Mouse (Mus musculus): ENCODE results near the gene Nln. TPM values are rescaled to one million over a fixed set of nuclear protein-coding genes. Genes with fewer than 3 reads are reported as not detected.

The Nln gene
- total and polyA plus RNA-seq, 2 experiments: 9.8 to 33.9 TPM

GRCm38 (mm10) chr13:103985510-103986278 lies 123.7 kb downstream of the Nln start:
- 77% methylated on average over 20 of the region's 20 CpGs for WGBS
- TF ChIP-seq CTCF (IDR thresholded peaks at IDR 0.05; ENCODE audit: low read depth, low read length) (no peak), POLR2A (IDR thresholded peaks at IDR 0.05; ENCODE audit: extremely low read depth, insufficient read depth, low read length) (no peak)
- Histone ChIP-seq H3K4me1 (ENCODE audit: control insufficient read depth, insufficient read depth, low read length) (no peaks in the 10 kb centered on the region), H3K36me3 (ENCODE audit: control insufficient read depth, insufficient read depth, low read length) (no peaks in the 10 kb centered on the region), H3K27me3 (ENCODE audit: control insufficient read depth, insufficient read depth, low read length) (no peaks in the 10 kb centered on the region), H3K79me2 (ENCODE audit: control insufficient read depth, insufficient read depth, low read length) (no peaks in the 10 kb centered on the region), H3K4me3 (ENCODE audit: insufficient read depth, low read depth, low read length) (no peak overlapping the region), H3K9ac (ENCODE audit: low read depth, low read length) (no peak overlapping the region), H3K27ac (replicated peaks; ENCODE audit: insufficient read depth, low read depth, low read length) (no peak overlapping the region)
- DNase-seq (ENCODE audit: extremely low read depth, low read depth, low spot score): no peak

DNA sequence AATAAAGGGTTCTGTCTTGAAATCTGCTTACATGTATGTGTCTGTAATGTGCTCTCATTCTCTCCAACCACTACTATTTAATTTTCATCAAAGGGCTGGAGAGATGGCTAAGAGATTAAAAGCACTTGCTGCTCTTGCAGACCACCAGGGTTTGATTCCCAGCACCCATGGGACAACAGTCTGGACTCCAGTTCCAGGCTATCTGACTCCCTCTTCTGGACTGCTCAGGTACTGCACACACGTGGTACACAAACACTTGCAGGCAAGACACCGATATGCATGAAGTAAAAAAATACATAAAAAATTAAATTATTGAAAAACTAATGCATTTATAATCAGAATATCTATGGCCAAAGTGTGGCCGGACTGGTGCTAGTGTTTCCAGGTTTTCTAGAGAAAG lies 127.0 kb downstream of the Nln start:
- no peak for TF ChIP-seq POLR2A (IDR thresholded peaks at IDR 0.05; ENCODE audit: extremely low read depth, insufficient read depth, low read length)
- TF ChIP-seq CTCF (IDR thresholded peaks at IDR 0.05; ENCODE audit: low read depth, low read length): peak; percentile 20; the same call in 1 of the 2 replicates
- H3K9ac ChIP-seq (ENCODE audit: low read depth, low read length): no peak overlapping the region
- DNase-seq (ENCODE audit: extremely low read depth, low read depth, low spot score): no peak
- 98% methylated on average over 3 of the region's 3 CpGs for WGBS
- no peak overlapping the region for H3K4me3 ChIP-seq (ENCODE audit: insufficient read depth, low read depth, low read length)
- no peaks in the 10 kb centered on the region for H3K79me2 ChIP-seq (ENCODE audit: control insufficient read depth, insufficient read depth, low read length)
- H3K36me3 ChIP-seq (ENCODE audit: control insufficient read depth, insufficient read depth, low read length): no peaks in the 10 kb centered on the region
- H3K27ac ChIP-seq (replicated peaks; ENCODE audit: insufficient read depth, low read depth, low read length): no peak overlapping the region
- H3K4me1 ChIP-seq (ENCODE audit: control insufficient read depth, insufficient read depth, low read length): no peaks in the 10 kb centered on the region
- no peaks in the 10 kb centered on the region for H3K27me3 ChIP-seq (ENCODE audit: control insufficient read depth, insufficient read depth, low read length)

DNA sequence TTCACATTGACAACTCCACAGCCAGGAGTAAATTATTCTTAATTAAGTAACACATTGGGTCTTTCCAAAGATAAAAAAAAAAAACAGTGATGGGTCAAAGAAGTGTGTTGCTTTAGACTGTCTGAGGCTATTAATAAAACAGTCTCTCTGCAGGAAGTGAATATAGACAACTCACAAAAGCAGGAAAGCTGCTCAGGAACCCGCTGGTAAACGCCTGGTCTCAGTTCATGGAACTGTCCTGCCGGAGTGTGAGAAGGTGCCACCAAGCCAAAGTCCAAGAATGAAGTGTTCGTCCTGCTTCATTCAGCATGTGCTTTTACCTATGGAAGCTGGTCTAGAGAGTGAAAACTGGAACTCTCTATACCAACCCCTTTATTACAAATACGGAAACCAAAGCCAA lies 129.0 kb downstream of the Nln start:
- Histone ChIP-seq H3K4me1 (ENCODE audit: control insufficient read depth, insufficient read depth, low read length) (no peaks in the 10 kb centered on the region), H3K4me3 (ENCODE audit: insufficient read depth, low read depth, low read length) (no peak overlapping the region), H3K79me2 (ENCODE audit: control insufficient read depth, insufficient read depth, low read length) (no peaks in the 10 kb centered on the region), H3K27me3 (ENCODE audit: control insufficient read depth, insufficient read depth, low read length) (no peaks in the 10 kb centered on the region), H3K36me3 (ENCODE audit: control insufficient read depth, insufficient read depth, low read length) (no peaks in the 10 kb centered on the region), H3K27ac (replicated peaks; ENCODE audit: insufficient read depth, low read depth, low read length) (no peak overlapping the region), H3K9ac (ENCODE audit: low read depth, low read length) (no peak overlapping the region)
- TF ChIP-seq CTCF (IDR thresholded peaks at IDR 0.05; ENCODE audit: low read depth, low read length) (no peak), POLR2A (IDR thresholded peaks at IDR 0.05; ENCODE audit: extremely low read depth, insufficient read depth, low read length) (no peak)
- no peak for DNase-seq (ENCODE audit: extremely low read depth, low read depth, low spot score)
- 83% methylated on average over 5 of the region's 5 CpGs for WGBS

- TF ChIP-seq CTCF (IDR thresholded peaks at IDR 0.05; ENCODE audit: low read depth, low read length) (no peak), POLR2A (IDR thresholded peaks at IDR 0.05; ENCODE audit: extremely low read depth, insufficient read depth, low read length) (no peak)
- Histone ChIP-seq H3K27ac (replicated peaks; ENCODE audit: insufficient read depth, low read depth, low read length) (no peak overlapping the region), H3K79me2 (ENCODE audit: control insufficient read depth, insufficient read depth, low read length) (no peaks in the 10 kb centered on the region), H3K4me3 (ENCODE audit: insufficient read depth, low read depth, low read length) (no peak overlapping the region), H3K9ac (ENCODE audit: low read depth, low read length) (no peak overlapping the region), H3K27me3 (ENCODE audit: control insufficient read depth, insufficient read depth, low read length) (no peaks in the 10 kb centered on the region), H3K36me3 (ENCODE audit: control insufficient read depth, insufficient read depth, low read length) (no peaks in the 10 kb centered on the region), H3K4me1 (ENCODE audit: control insufficient read depth, insufficient read depth, low read length) (no peaks in the 10 kb centered on the region)
- WGBS: 52% methylated on average over 5 of the region's 5 CpGs
- no peak for DNase-seq (ENCODE audit: extremely low read depth, low read depth, low spot score)
Measured at GRCm38 (mm10) chr13:103978286-103978866, 131.0 kb downstream of the Nln start.

- H3K36me3 ChIP-seq (ENCODE audit: control insufficient read depth, insufficient read depth, low read length): no peaks in the 10 kb centered on the region
- DNase-seq (ENCODE audit: extremely low read depth, low read depth, low spot score): peak; percentile 10
- no peak for TF ChIP-seq POLR2A (IDR thresholded peaks at IDR 0.05; ENCODE audit: extremely low read depth, insufficient read depth, low read length)
- TF ChIP-seq CTCF (IDR thresholded peaks at IDR 0.05; ENCODE audit: low read depth, low read length): no peak
- WGBS: 61% methylated on average over 6 of the region's 6 CpGs
- H3K4me3 ChIP-seq (ENCODE audit: insufficient read depth, low read depth, low read length): no peak overlapping the region
- H3K9ac ChIP-seq (ENCODE audit: low read depth, low read length): no peak overlapping the region
- no peaks in the 10 kb centered on the region; the same call in 1 of the 2 replicates for H3K4me1 ChIP-seq (ENCODE audit: control insufficient read depth, insufficient read depth, low read length)
- no peaks in the 10 kb centered on the region for H3K79me2 ChIP-seq (ENCODE audit: control insufficient read depth, insufficient read depth, low read length)
- H3K27me3 ChIP-seq (ENCODE audit: control insufficient read depth, insufficient read depth, low read length): no peaks in the 10 kb centered on the region
- no peak overlapping the region for H3K27ac ChIP-seq (replicated peaks; ENCODE audit: insufficient read depth, low read depth, low read length)
Measured at GRCm38 (mm10) chr13:103977844-103978243, 131.6 kb downstream of the Nln start.

All from liver, adult 2 months (tissue).